Mouse (Mus musculus): ENCODE results near the gene Cxcl13. TPM values are rescaled to one million over a fixed set of nuclear protein-coding genes. Genes with fewer than 3 reads are reported as not detected.

Cxcl13 gene
- 0.28 and 0.61 TPM in 2 replicates for polyA plus RNA-seq (2015; fragmentation: Nextera tagmentation; extraction: Ambion mirVana)

DNA sequence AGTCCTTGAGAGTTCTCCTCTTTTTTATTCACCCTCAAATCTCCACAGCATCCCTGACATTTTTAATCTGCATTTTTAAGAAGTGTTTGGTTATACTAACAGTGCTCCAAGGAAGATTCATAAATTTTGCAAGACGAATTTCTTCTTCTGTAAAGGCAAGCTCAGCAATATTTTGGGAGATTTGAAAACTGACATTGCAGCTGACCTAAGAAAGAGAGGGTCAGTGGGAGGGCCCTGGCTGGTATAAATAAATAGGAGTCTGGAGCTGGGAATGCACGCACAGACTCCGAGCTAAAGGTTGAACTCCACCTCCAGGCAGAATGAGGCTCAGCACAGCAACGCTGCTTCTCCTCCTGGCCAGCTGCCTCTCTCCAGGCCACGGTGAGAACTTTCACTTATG lies at the start of gene Cxcl13:
Gene Cxcl13 (plus strand): TSS at position 301 of the 400 bp plus-strand sequence.

Other genes starting within 250 kb of the Cxcl13 start
- not detected in 2 replicates for gene Gm7978, start 220.8 kb upstream of the Cxcl13 start, polyA plus RNA-seq (2015; fragmentation: Nextera tagmentation; extraction: Ambion mirVana)
- gene Gm7982, start 214.9 kb upstream of the Cxcl13 start, polyA plus RNA-seq (2015; fragmentation: Nextera tagmentation; extraction: Ambion mirVana) = not detected in 2 replicates
- gene E330014E10Rik, start 181.0 kb upstream of the Cxcl13 start, polyA plus RNA-seq (2015; fragmentation: Nextera tagmentation; extraction: Ambion mirVana) = not detected in 2 replicates
- 16.4 and 17.5 TPM in 2 replicates for gene Cnot6l, start 207.2 kb downstream of the Cxcl13 start, polyA plus RNA-seq (2015; fragmentation: Nextera tagmentation; extraction: Ambion mirVana)

Data from urinary bladder, postnatal 0 days (tissue).